Mouse (Mus musculus) right cerebral cortex, adult 2 months (tissue): ENCODE data around the gene Erfe.
A peak's percentile ranks its signal among the peaks of the same experiment; 100 is the strongest.

Source experiments
- DNase-seq, 2 experiments: peaks; one replicate each; pipeline ENCODE4 v3.0.0; 2021 to 2022; ENCODE audit warnings: low spot score in 2 of 2

Erfe gene

GRCm38 (mm10) chr1:91366215-91367108, at the start of gene Erfe:
Gene Erfe (plus strand): TSS chr1:91366430.
- DNase-seq: peak; percentile 32 to 39

- DNase-seq: no peak
These were observed 48.6 kb upstream of the Erfe start for GRCm38 (mm10) chr1:91317656-91318055.

DNA sequence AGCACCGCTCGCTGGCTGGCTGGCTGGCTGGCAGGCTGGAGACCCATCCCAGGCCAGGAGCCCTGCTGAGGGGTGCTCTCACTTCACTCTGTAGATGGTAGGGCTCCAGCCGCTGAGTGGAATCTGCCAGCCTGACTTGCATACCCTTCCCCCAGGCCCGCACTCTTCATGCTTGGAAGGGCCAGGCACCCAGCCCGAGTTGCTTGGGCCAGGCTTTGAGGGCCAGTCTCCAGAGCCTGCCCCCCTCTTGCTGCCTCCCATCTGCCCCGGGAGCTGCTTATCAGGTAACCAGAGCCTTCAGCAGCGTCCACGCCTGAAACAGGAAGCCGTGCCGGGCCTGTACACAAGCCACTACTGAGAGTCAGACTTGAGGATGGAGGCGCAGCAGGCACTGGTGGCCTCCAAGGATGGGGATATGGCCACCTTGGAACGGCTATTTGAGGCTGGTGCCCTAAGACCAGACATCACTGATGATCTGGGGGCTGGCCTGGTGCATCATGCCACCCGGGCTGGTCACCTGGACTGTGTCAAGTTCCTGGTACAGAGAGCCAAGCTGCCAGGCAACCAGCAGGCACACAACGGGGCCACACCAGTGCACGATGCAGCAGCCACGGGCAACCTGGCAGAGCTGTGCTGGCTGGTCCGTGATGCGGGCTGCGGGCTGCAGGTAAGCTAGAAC, 44.3 kb upstream of the Erfe start, which contains the start of gene Espnl:
Gene Espnl, plus strand, starts transcription at position 316 of the 679 bp plus-strand sequence.
- no peak for DNase-seq

DNA sequence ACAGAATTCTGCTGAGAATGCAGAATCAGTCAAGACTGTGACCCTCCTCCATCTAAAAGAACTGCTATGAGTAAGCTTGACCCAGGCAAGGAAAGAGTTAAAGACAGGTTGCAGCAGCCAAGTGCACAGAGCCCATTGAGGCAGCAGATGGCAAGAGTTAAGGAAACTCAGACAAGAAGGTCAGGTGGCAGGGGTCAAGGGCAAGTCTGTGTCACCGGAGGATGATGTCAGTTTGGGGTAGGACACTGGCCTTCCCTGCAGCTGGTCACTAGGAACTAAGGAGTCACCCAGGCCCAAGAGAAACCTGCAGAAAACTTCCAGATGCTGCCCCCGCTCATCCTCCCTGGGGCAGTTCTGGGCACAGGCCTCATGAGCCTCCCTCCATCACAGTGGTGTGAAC, 41.6 kb upstream of the Erfe start:
- no peak for DNase-seq

DNA sequence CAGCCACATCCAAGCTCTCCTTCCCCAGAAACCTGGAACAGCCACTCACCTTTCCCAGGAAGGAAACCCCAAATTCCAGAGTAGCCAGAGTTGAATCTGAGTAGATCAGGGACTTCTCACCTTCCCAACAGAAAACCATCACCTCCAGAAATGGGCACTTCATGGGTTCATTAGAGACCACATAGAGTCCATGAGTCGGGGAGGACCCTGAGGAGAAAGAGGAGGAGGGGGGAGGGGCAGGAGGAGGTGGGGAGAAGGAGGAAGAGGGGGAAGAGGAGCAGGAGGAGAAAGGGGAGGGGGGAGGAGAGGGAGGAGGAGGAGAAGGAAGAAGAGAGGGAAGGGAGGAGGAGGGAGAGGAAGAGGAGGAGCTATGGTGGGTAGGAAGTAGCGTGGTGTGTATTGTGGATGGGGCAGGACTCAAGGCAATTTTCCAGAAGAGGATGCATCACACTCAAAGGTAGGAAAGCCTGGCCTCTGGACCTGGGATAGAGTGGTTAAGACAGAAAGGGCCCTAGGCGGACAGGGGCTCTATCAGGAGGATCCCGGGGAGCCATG, 40.7 kb upstream of the Erfe start:
- DNase-seq: no peak

DNA sequence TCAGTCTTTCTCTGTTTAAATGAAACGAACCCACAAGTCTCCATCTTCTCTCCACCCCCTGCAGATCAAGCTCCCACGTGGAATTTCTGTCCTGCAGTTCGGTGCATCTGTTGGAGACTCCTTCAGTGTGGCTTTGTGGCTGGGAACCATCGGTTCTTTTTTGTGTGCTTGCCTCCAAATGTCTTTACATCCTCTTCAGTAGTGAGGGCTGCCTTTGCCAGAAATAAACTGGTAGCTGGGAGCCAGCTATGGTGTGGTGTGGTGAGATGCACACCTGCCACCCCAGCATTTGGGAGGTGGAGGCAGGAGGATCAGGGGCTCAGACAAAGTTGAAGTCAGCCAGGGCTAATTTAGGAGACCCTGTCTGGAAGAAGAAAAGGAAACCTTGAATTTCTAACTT, 34.1 kb upstream of the Erfe start:
- peak; percentile 36 to 55 for DNase-seq

GRCm38 (mm10) chr1:91333582-91333981, 32.6 kb upstream of the Erfe start:
- DNase-seq: no peak

DNA sequence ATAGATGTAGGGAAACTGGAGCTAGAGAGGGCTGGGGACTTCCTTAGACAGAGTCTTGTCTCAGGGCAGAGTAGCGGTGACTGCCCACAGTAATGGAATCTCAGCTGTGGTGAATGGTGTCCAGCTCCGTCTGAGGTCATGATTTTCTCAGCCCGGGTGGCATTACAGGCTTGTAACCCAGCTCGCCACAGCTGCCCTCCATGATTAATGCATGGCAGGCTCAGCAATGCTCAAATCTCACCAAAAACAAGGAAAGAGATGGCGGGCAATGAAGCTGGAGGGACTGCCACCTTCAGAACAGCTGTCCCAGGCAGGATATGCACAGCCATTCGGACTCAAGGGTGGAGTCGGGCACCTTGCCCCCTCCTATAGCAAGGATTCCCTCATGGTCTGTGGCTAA, 28.9 kb upstream of the Erfe start:
- no peak for DNase-seq

- DNase-seq: peak; percentile 27 to 51
These were observed 22.2 kb upstream of the Erfe start for GRCm38 (mm10) chr1:91344001-91344400.

- no peak for DNase-seq
These were observed 21.1 kb upstream of the Erfe start for GRCm38 (mm10) chr1:91344921-91345685.

GRCm38 (mm10) chr1:91346892-91347291, 19.3 kb upstream of the Erfe start:
- peak; percentile 63 to 68 for DNase-seq

GRCm38 (mm10) chr1:91350841-91351240, 15.4 kb upstream of the Erfe start, which contains the start of gene Klhl30:
Gene Klhl30 (plus strand): TSS chr1:91351016.
- DNase-seq: no peak

- no peak for DNase-seq
These were observed 15.0 kb upstream of the Erfe start for GRCm38 (mm10) chr1:91351249-91351648.

GRCm38 (mm10) chr1:91352277-91352676, 14.0 kb upstream of the Erfe start:
- DNase-seq: no peak

DNA sequence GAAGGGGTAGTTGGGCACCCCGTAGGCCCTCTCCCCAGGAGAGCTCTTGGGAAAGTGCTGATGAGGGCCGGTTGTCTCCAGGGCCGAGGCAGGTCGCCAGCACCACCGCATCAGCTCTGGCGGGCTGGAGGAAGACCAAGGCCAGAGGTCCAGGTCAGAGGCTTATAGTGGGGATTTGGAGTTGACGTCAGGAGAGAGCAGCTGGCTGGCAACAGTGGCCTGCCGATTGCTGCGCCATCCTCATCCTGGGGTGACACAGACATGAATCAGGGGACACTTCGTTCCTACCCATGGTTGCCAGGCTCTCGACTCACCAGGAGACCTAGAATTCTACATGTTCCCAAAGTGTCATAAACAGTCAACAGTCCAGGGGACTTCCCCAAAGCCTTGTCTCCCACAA, 10.1 kb upstream of the Erfe start:
- DNase-seq: no peak

DNA sequence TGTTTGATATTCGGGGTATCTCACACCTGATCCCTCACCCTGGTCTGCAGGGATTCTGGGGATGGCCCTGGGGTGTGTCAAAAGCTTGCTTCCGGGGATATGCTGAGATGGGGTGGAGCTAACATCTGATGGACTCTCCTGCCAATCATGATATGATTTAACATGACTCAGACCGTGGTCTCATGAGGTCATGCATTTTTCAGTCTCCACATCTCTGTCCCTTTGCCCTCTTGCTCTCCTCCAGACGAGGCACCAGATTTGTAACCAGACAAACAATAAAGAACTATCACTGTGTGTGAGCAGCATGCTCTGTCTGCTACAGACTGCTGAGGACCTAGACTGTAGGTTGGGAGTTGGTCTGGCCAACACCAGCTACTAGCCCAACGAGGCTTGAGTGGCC, 4.1 kb upstream of the Erfe start:
- DNase-seq: no peak

- DNase-seq: no peak
These were observed 1.2 kb upstream of the Erfe start for GRCm38 (mm10) chr1:91364822-91365644.

GRCm38 (mm10) chr1:91365816-91366214, 415 bp upstream of the Erfe start:
- DNase-seq: no peak

- DNase-seq: no peak
These were observed 1.1 kb downstream of the Erfe start for GRCm38 (mm10) chr1:91367295-91367694.

GRCm38 (mm10) chr1:91369408-91369807, 3.2 kb downstream of the Erfe start:
- no peak for DNase-seq

DNA sequence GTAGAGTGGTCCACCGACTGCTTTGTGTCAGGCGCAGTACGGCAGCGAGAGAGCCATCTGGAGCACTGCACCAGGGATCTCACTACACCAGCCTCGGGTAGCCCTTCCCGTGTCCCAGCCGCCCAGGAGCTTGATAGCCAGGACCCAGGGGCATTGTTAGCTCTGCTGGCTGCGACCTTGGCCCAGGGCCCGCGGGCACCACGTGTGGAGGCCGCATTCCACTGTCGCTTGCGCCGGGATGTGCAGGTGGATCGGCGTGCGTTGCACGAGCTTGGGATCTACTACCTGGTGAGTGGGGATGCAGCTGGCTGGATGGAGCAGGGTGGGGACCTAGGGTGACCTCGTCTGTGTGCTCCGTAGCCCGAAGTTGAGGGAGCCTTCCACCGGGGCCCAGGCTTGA, 3.8 kb downstream of the Erfe start:
- no peak for DNase-seq
